Mouse (Mus musculus): ENCODE results near the gene Cacng7.

GRCm38 (mm10) chr7:3317704-3318103 is 15.1 kb upstream of the Cacng7 start:
- TF ChIP-seq CTCF (IDR thresholded peaks at IDR 0.05; ENCODE audit: low read depth) (no peak), EP300 (IDR thresholded peaks at IDR 0.05; ENCODE audit: low read depth) (no peak)

Data from liver, postnatal 0 days (tissue).